Mouse (Mus musculus) C2C12 (cell line): Measurements from ENCODE around the gene Csde1.

Source experiments
- CTCF ChIP-seq: IDR thresholded peaks from one replicate; pipeline ENCODE4 v1.5.1; 2011; ENCODE audit not compliant: control insufficient read depth, insufficient read depth, insufficient read length
- MYOD1 ChIP-seq: IDR thresholded peaks from one replicate; pipeline ENCODE4 v1.6.1; 2011; ENCODE audit warnings: low read depth; ENCODE audit not compliant: control insufficient read depth, insufficient read length
- USF1 ChIP-seq: IDR thresholded peaks from one replicate; pipeline ENCODE4 v1.6.1; 2011; ENCODE audit warnings: low read depth, mild to moderate bottlenecking, control low read depth, moderate library complexity

DNA sequence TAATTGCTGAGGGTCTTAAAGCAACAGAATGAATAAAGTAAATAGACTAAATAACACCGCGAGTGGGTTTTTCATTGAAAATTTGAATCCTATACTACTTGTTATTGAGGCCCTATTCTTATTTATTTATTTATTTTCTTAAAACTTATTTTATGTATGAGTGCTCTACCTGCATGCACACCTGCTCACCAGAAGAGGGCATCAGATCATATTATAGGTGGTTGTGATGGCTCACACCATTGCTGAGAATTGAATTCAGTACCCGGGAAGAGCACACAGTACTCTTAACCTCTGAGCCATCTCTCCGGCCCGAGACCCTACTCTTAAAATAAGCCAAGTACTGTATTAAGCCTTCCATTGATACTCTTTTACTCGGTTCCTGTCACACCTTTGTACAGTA, 79.4 kb downstream of the Csde1 start:
- TF ChIP-seq CTCF (no peak), USF1 (no peak), MYOD1 (no peak)
